Mouse (Mus musculus) forebrain, embryonic 11.5 days (tissue): ENCODE measurements around the gene F2. TPM values are rescaled to one million over a fixed set of nuclear protein-coding genes. Genes with fewer than 3 reads are reported as not detected.
"Not testable (repeated sequence)": the region's sequence is repeated elsewhere in the genome, so short reads cannot be mapped to it uniquely, and the experiment has no call there.

Experiments used
- ATAC-seq: fragments of 200-750 bp; cut with Nextera tagmentation; replicated peaks from 2 replicates; pipeline ENCODE4 v1.8.0; 2017; ENCODE audit warnings: moderate TSS enrichment; ENCODE audit not compliant: low FRiP score
- DNase-seq: peaks from one replicate; pipeline ENCODE4 v3.0.0-alpha.2; 2017; ENCODE audit warnings: low spot score
- H3K27ac ChIP-seq: fragments of 300-500 bp; sonication (generic); 2 replicates; pipeline ENCODE4 v1.5.1; 2014; ENCODE audit warnings: low read depth, low read length
- H3K27me3 ChIP-seq: fragments of 300-500 bp; sonication (generic); 2 replicates; pipeline ENCODE4 v1.6.1; 2014; ENCODE audit warnings: mild to moderate bottlenecking, low read length, mixed read lengths; ENCODE audit not compliant: control insufficient read depth, insufficient read depth
- H3K36me3 ChIP-seq: fragments of 300-500 bp; sonication (generic); 2 replicates; pipeline ENCODE4 v1.6.1; 2014; ENCODE audit warnings: mild to moderate bottlenecking, low read length, moderate library complexity, mixed read lengths; ENCODE audit not compliant: control insufficient read depth, insufficient read depth
- H3K4me1 ChIP-seq: fragments of 300-500 bp; sonication (generic); replicated peaks from 2 replicates; pipeline ENCODE4 v1.6.1; 2014; ENCODE audit warnings: low read length, mixed read lengths; ENCODE audit not compliant: control insufficient read depth, insufficient read depth
- H3K4me2 ChIP-seq: fragments of 300-500 bp; sonication (generic); 2 replicates; pipeline ENCODE4 v1.6.1; 2014; ENCODE audit warnings: low read depth, mild to moderate bottlenecking, low read length, moderate library complexity, mixed read lengths; ENCODE audit not compliant: severe bottlenecking
- H3K4me3 ChIP-seq: fragments of 300-500 bp; sonication (generic); 2 replicates; pipeline ENCODE4 v1.5.1; 2014; ENCODE audit warnings: low read depth, low read length
- H3K9ac ChIP-seq: fragments of 300-500 bp; sonication (generic); 2 replicates; pipeline ENCODE4 v1.6.1; 2014; ENCODE audit warnings: low read length
- H3K9me3 ChIP-seq: fragments of 300-500 bp; sonication (generic); 2 replicates; pipeline ENCODE4 v1.6.1; 2016; ENCODE audit warnings: low read length, mixed read lengths; ENCODE audit not compliant: control insufficient read depth
- WGBS: fragments of 180-500 bp; shearing (Covaris S2); extraction: QIAGEN DNeasy Blood & Tissue Kit; methylation state at CpG from one replicate; pipeline ENCODE4 v1.1.7; 2014; 5-methylcytosine and 5-hydroxymethylcytosine counted together
- polyA plus RNA-seq: library from polyadenylated mRNA; unstranded; fragments of >200 nt; fragmentation: Nextera tagmentation; extraction: Ambion mirVana; gene quantifications from 2 replicates; pipeline ENCODE4 v1.2.1, GENCODE M21; 2014

Gene F2
- polyA plus RNA-seq, 1 experiment from 2014 or later: not detected

DNA sequence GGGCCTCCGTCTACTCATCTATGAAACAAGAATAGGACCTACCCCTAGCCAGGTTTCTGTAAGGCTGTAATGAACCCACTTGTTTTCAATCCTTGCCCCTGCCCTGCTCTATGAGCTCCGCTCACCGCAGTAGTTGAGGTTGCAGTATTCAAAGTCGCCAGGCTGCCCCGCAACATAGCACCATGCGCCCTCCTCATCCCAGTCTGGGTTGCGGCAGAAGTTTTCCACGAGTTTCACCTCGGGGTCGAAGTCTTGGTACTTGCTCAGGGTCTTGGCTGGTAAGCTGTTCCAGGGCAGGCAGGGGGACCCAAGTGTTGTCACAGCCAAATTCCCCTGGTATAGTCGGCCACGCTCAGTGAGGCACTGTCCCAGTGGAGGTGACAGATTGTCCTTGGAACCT is 5.8 kb downstream of the F2 start:
- Histone ChIP-seq H3K9ac (no peak overlapping the region), H3K4me1 (no peaks in the 10 kb centered on the region), H3K4me3 (no peak overlapping the region), H3K27me3 (no peaks in the 10 kb centered on the region), H3K9me3 (no peaks in the 10 kb centered on the region), H3K27ac (no peak overlapping the region), H3K36me3 (no peaks in the 10 kb centered on the region), H3K4me2 (no peak overlapping the region)
- DNase-seq (no peak), ATAC-seq (no peak)
- WGBS: 91% methylated on average over 12 of the region's 12 CpGs

GRCm38 (mm10) chr2:91629682-91630081 is 6.5 kb downstream of the F2 start:
- no peak for ATAC-seq
- Histone ChIP-seq H3K4me1 (no peaks in the 10 kb centered on the region), H3K9ac (no peak overlapping the region), H3K27ac (no peak overlapping the region), H3K36me3 (no peaks in the 10 kb centered on the region), H3K9me3 (no peaks in the 10 kb centered on the region), H3K4me2 (no peak overlapping the region), H3K27me3 (no peaks in the 10 kb centered on the region), H3K4me3 (no peak overlapping the region)
- 89% methylated on average over 18 of the region's 18 CpGs for WGBS
- DNase-seq: no peak

DNA sequence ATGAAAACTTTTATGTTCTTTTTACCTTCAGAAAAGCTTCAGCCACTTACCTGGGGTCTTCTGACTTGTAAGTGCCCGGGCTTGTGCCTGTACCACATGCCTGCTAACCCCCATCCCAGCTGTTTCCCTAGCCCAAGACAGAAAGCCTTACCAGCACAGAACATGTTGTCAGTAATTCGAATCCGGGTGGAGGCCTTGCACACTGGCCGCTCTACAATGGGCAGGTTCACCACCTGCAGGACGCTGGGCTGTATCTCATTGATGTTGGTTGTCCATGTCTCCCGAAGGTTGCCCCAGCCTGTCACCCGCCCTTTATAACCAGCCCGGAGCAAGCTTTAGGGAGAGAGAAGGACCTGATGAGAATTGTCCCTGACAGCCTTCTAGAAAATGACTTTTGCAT is 8.0 kb downstream of the F2 start:
- Histone ChIP-seq H3K9me3 (no peaks in the 10 kb centered on the region), H3K27me3 (no peaks in the 10 kb centered on the region), H3K4me1 (no peaks in the 10 kb centered on the region), H3K36me3 (no peaks in the 10 kb centered on the region), H3K9ac (no peak overlapping the region), H3K27ac (no peak overlapping the region), H3K4me2 (no peak overlapping the region), H3K4me3 (no peak overlapping the region)
- DNase-seq: no peak
- ATAC-seq: no peak
- 92% methylated on average over 8 of the region's 8 CpGs for WGBS

GRCm38 (mm10) chr2:91627486-91627885 is 8.7 kb downstream of the F2 start:
- no peak overlapping the region for H3K27ac ChIP-seq
- no peak for ATAC-seq
- no peaks in the 10 kb centered on the region for H3K36me3 ChIP-seq
- no peaks in the 10 kb centered on the region for H3K9me3 ChIP-seq
- 74% methylated on average over 5 of the region's 5 CpGs for WGBS
- H3K9ac ChIP-seq: no peak overlapping the region
- H3K4me3 ChIP-seq: no peak overlapping the region
- no peak for DNase-seq
- H3K4me1 ChIP-seq: no peaks in the 10 kb centered on the region
- H3K4me2 ChIP-seq: no peak overlapping the region
- no peaks in the 10 kb centered on the region for H3K27me3 ChIP-seq

GRCm38 (mm10) chr2:91623366-91623765 is 12.8 kb downstream of the F2 start:
- H3K27me3 ChIP-seq, DNase-seq, H3K4me2 ChIP-seq, H3K9me3 ChIP-seq, H3K36me3 ChIP-seq, H3K27ac ChIP-seq, H3K4me3 ChIP-seq, H3K4me1 ChIP-seq, ATAC-seq, H3K9ac ChIP-seq: not testable (repeated sequence)
- 94% methylated on average over 7 of the region's 7 CpGs for WGBS

GRCm38 (mm10) chr2:91622356-91622755 is 13.9 kb downstream of the F2 start:
- Histone ChIP-seq H3K36me3 (peaks cover 7% of the 10 kb centered on the region; the same call in 1 of the 2 replicates), H3K4me3 (no peak overlapping the region), H3K27me3 (no peaks in the 10 kb centered on the region), H3K4me2 (no peak overlapping the region), H3K4me1 (no peaks in the 10 kb centered on the region), H3K9me3 (no peaks in the 10 kb centered on the region), H3K27ac (no peak overlapping the region), H3K9ac (no peak overlapping the region)
- DNase-seq (no peak), ATAC-seq (no peak)
- WGBS: 90% methylated on average over 5 of the region's 5 CpGs

GRCm38 (mm10) chr2:91609370-91609769 is 26.8 kb downstream of the F2 start:
- H3K27me3 ChIP-seq, H3K4me3 ChIP-seq, H3K9me3 ChIP-seq, H3K4me1 ChIP-seq, H3K27ac ChIP-seq, ATAC-seq, DNase-seq, H3K4me2 ChIP-seq, H3K9ac ChIP-seq: not testable (repeated sequence)
- H3K36me3 ChIP-seq: peaks cover 18% of the 10 kb centered on the region

DNA sequence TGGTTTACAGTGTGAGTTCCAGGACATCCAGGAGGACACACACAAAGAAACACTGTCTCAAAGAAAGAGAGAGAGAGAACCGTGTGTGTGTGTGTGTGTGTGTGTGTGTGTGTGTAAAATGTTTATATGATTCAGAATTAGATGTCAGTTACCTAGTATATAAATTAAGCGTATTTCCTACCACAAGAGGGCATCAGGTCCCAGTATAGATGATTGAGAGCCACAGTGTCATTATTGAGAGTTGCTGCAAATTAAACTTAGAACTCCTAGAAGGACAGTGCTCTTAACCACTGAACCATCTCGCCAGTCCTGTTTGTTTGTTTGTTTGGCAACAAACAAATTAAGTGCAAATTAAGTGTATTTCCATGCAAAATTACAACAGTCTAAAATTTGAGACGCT is 33.8 kb downstream of the F2 start:
- DNase-seq (no peak), ATAC-seq (no peak)
- Histone ChIP-seq H3K27ac (no peak overlapping the region), H3K36me3 (peaks cover 29% of the 10 kb centered on the region), H3K4me1 (no peaks in the 10 kb centered on the region), H3K4me2 (no peak overlapping the region), H3K9me3 (no peaks in the 10 kb centered on the region), H3K4me3 (no peak overlapping the region), H3K9ac (no peak overlapping the region), H3K27me3 (no peaks in the 10 kb centered on the region)
- WGBS: 87% methylated on average over 4 of the region's 4 CpGs

GRCm38 (mm10) chr2:91600475-91600874 is 35.7 kb downstream of the F2 start:
- 93% methylated on average over 4 of the region's 4 CpGs for WGBS
- Histone ChIP-seq H3K4me3 (no peak overlapping the region), H3K9ac (no peak overlapping the region), H3K27ac (no peak overlapping the region), H3K36me3 (peaks cover 31% of the 10 kb centered on the region), H3K4me1 (no peaks in the 10 kb centered on the region), H3K4me2 (no peak overlapping the region), H3K9me3 (no peaks in the 10 kb centered on the region), H3K27me3 (no peaks in the 10 kb centered on the region)
- ATAC-seq (no peak), DNase-seq (no peak)
